In genomic region chr10:61146807-61147156, GRCm38 (mm10) we compare ENCODE assay signal across 8 mouse cellular contexts. TPM values are rescaled to one million over a fixed set of nuclear protein-coding genes. Genes with fewer than 3 reads are reported as not detected.
A peak's percentile ranks its signal among the peaks of the same experiment; 100 is the strongest.
DNase-seq lines count a peak whose midpoint lies in the region; ATAC-seq and TF ChIP-seq lines count a peak whose summit lies in the region.

No protein-coding gene starts in this region.

- peak overlapping the region; percentile 88 for H3K27ac ChIP-seq in bone marrow macrophage, adult 2 months (ENCODE audit: insufficient read depth, low read depth, low read length)
- H3K27ac ChIP-seq in forebrain, embryonic 11.5 days (ENCODE audit: low read depth, low read length), result peak overlapping the region; percentile 82
- H3K27ac ChIP-seq in stomach, embryonic 14.5 days (ENCODE audit: low read length), result peak overlapping the region; percentile 96

- peak overlapping the region; percentile 93 for H3K4me3 ChIP-seq in bone marrow macrophage, adult 2 months (ENCODE audit: insufficient read depth, low read length)
- H3K4me3 ChIP-seq in forebrain, embryonic 11.5 days (ENCODE audit: low read depth, low read length), result peak overlapping the region; percentile 76
- H3K4me3 ChIP-seq in stomach, embryonic 14.5 days (ENCODE audit: low read depth, low read length), result peak overlapping the region; percentile 79

- no peak for ATAC-seq in forebrain, embryonic 11.5 days (replicated peaks; ENCODE audit: low FRiP score)
- ATAC-seq in inflammation-experienced regulatory T-cells, adult 6 months, result peak; percentile 10
- 0 out of 2 replicates have a peak, but pooled peaks have one; percentile 8 for ATAC-seq in megakaryocyte progenitor cell, adult 5-6 weeks (replicated peaks; ENCODE audit: poor library complexity)
- peak; percentile 57 for ATAC-seq in stomach, embryonic 14.5 days (ENCODE audit: insufficient number of reproducible peaks, insufficient read depth, low FRiP score, low read depth)

- no peaks in the 10 kb centered on the region for H3K27me3 ChIP-seq in forebrain, embryonic 11.5 days (ENCODE audit: control insufficient read depth, insufficient read depth, low read length)
- H3K27me3 ChIP-seq in stomach, embryonic 14.5 days (ENCODE audit: control insufficient read depth, insufficient read depth, low read length), result no peaks in the 10 kb centered on the region

- no peak for TF ChIP-seq CTCF in bone marrow macrophage, adult 2 months (IDR thresholded peaks at IDR 0.05; ENCODE audit: low read depth, low read length)

- peak overlapping the region; percentile 93 for H3K4me2 ChIP-seq in forebrain, embryonic 11.5 days (ENCODE audit: low read depth, low read length, severe bottlenecking)
- peak overlapping the region; percentile 92 for H3K4me2 ChIP-seq in stomach, embryonic 14.5 days (replicated peaks; ENCODE audit: low read depth, low read length)

- peak overlapping the region; percentile 72 for H3K9ac ChIP-seq in forebrain, embryonic 11.5 days (ENCODE audit: low read length)
- peak overlapping the region; percentile 87 for H3K9ac ChIP-seq in stomach, embryonic 14.5 days (replicated peaks; ENCODE audit: low read depth, low read length)

- no peak for TF ChIP-seq POLR2A in bone marrow macrophage, adult 2 months (IDR thresholded peaks at IDR 0.05; ENCODE audit: borderline replicate concordance, low read depth, low read length)

- WGBS in forebrain, embryonic 11.5 days, result 2% methylated on average over 11 of the region's 14 CpGs
- 1% methylated on average over 11 of the region's 14 CpGs for WGBS in stomach, embryonic 14.5 days

- peaks cover 34% of the 10 kb centered on the region for H3K4me1 ChIP-seq in bone marrow macrophage, adult 2 months (ENCODE audit: control insufficient read depth, insufficient read depth, low read length)
- H3K4me1 ChIP-seq in forebrain, embryonic 11.5 days (replicated peaks; ENCODE audit: control insufficient read depth, insufficient read depth, low read length), result 0 out of 2 replicates have a peak, but pooled peaks cover 2% of the 10 kb centered on the region
- peaks cover 5% of the 10 kb centered on the region; the same call in 1 of the 2 replicates for H3K4me1 ChIP-seq in stomach, embryonic 14.5 days (ENCODE audit: control insufficient read depth, insufficient read depth, low read length)

- H3K9me3 ChIP-seq in forebrain, embryonic 11.5 days (ENCODE audit: control insufficient read depth, low read length), result no peaks in the 10 kb centered on the region
- H3K9me3 ChIP-seq in stomach, embryonic 14.5 days (ENCODE audit: control insufficient read depth, low read depth, low read length), result no peaks in the 10 kb centered on the region

- peak; percentile 29 for DNase-seq in kidney, postnatal 14 days
- no peak for DNase-seq in kidney, adult 11 months
- peak; percentile 76 for DNase-seq in forebrain, embryonic 11.5 days (ENCODE audit: low spot score)
- DNase-seq in retina, postnatal 1 day, result no peak

- H3K36me3 ChIP-seq in forebrain, embryonic 11.5 days (ENCODE audit: control insufficient read depth, insufficient read depth, low read length), result no peaks in the 10 kb centered on the region
- H3K36me3 ChIP-seq in stomach, embryonic 14.5 days (ENCODE audit: control insufficient read depth, insufficient read depth, low read length), result no peaks in the 10 kb centered on the region

RNA-seq across cellular contexts. Expression of gene Sgpl1, which starts 0.7 kb away (rescaled TPM):
- 268 and 282 TPM in 2 replicates for polyA plus RNA-seq in bone marrow macrophage, adult 2 months (2012; ENCODE audit: insufficient read depth, insufficient read length, missing spikeins)
- polyA plus RNA-seq in forebrain, embryonic 11.5 days (2014; fragmentation: Nextera tagmentation; extraction: Ambion mirVana), result 78.0 and 83.0 TPM in 2 replicates
- polyA plus RNA-seq in inflammation-experienced regulatory T-cells, adult 6 months (2017; shearing (Covaris generic)), result 10 to 100 TPM; 23.1 to 28.9 (median 27.1) TPM
- total RNA-seq in megakaryocyte progenitor cell, adult 5-6 weeks (2015), result 29.0 and 31.6 TPM in 2 replicates
- 23.3 and 24.6 TPM in 2 replicates for total RNA-seq in megakaryocyte progenitor cell, adult 5-6 weeks (2017)
- 62.3 and 63.6 TPM in 2 replicates for polyA plus RNA-seq in stomach, embryonic 14.5 days (2014; fragmentation: Nextera tagmentation; extraction: Ambion mirVana)

RNA-seq across cellular contexts. Expression of gene Tbata, which starts 25.0 kb away (rescaled TPM):
- not detected in 2 replicates for polyA plus RNA-seq in bone marrow macrophage, adult 2 months (2012; ENCODE audit: insufficient read depth, insufficient read length, missing spikeins)
- not detected in 2 replicates for polyA plus RNA-seq in forebrain, embryonic 11.5 days (2014; fragmentation: Nextera tagmentation; extraction: Ambion mirVana)
- polyA plus RNA-seq in inflammation-experienced regulatory T-cells, adult 6 months (2017; shearing (Covaris generic)), result not detected
- not detected in 2 replicates for total RNA-seq in megakaryocyte progenitor cell, adult 5-6 weeks (2015)
- not detected in 2 replicates for total RNA-seq in megakaryocyte progenitor cell, adult 5-6 weeks (2017)
- polyA plus RNA-seq in stomach, embryonic 14.5 days (2014; fragmentation: Nextera tagmentation; extraction: Ambion mirVana), result 0.22 TPM in 1 of 2 replicates, not detected in the other

RNA-seq across cellular contexts. Expression of gene Pcbd1, which starts 57.7 kb away (rescaled TPM):
- polyA plus RNA-seq in bone marrow macrophage, adult 2 months (2012; ENCODE audit: insufficient read depth, insufficient read length, missing spikeins), result not detected in 2 replicates
- polyA plus RNA-seq in forebrain, embryonic 11.5 days (2014; fragmentation: Nextera tagmentation; extraction: Ambion mirVana), result 17.3 and 17.6 TPM in 2 replicates
- polyA plus RNA-seq in inflammation-experienced regulatory T-cells, adult 6 months (2017; shearing (Covaris generic)), result under 1 TPM in 2 of 3 experiments, not detected in 1; 0.59 to 0.82 TPM
- 9.6 and 15.8 TPM in 2 replicates for total RNA-seq in megakaryocyte progenitor cell, adult 5-6 weeks (2015)
- total RNA-seq in megakaryocyte progenitor cell, adult 5-6 weeks (2017), result 8.9 and 11.0 TPM in 2 replicates
- 105 and 114 TPM in 2 replicates for polyA plus RNA-seq in stomach, embryonic 14.5 days (2014; fragmentation: Nextera tagmentation; extraction: Ambion mirVana)

Comparison
In these comparisons a context has a peak if more than half of its experiments do, and no peak if none do; other contexts are left out.
1. DNase-seq: peak in kidney, postnatal 14 days (single experiment) and forebrain, embryonic 11.5 days (single experiment); none in kidney, adult 11 months (single experiment) and retina, postnatal 1 day (single experiment).
2. RNA of gene Pcbd1, which starts 57.7 kb away (polyA plus RNA-seq): 105 to 114 TPM in stomach, embryonic 14.5 days and 17.3 to 17.6 TPM in forebrain, embryonic 11.5 days; 0.59 to 0.82 TPM in inflammation-experienced regulatory T-cells, adult 6 months and not detected in bone marrow macrophage, adult 2 months; every median in the first group is over 10 times any median in the second.
3. Peak in every context shown above with its lines, with median percentiles within 50 percentile points of each other: H3K27ac ChIP-seq and H3K4me3 ChIP-seq.